Mouse (Mus musculus) cerebellum, adult 11-12 months (tissue): Measurements from ENCODE around the gene Dbndd2.

Experiments used
- DNase-seq: peaks from one replicate; pipeline ENCODE4 v3.0.0; 2022

Dbndd2 gene

DNA sequence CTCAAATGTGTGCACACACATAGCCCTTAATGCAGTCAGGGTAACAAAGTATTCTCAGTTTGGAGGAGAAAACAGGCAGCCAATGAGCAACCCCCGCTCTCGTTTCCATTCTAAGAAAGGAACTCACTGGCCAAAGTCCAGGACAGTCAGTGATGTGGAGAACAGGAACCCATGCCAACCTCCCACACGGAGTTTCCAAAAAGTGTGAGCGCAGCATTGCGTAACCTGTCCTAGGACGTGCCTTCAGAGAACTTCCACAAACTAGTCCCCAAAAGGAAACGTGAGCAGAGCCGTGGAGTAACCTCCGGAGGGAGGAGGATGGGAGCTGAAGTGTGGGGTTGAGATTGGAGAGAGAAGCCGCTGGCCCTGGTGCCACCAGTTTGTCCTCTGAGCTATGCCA lies 31.1 kb upstream of the Dbndd2 start:
- no peak for DNase-seq

GRCm38 (mm10) chr2:164455421-164456190 lies 30.3 kb upstream of the Dbndd2 start:
- DNase-seq, result no peak

GRCm38 (mm10) chr2:164456413-164456812 lies 29.5 kb upstream of the Dbndd2 start:
- DNase-seq, result no peak

GRCm38 (mm10) chr2:164456864-164457300 lies 29.0 kb upstream of the Dbndd2 start, which contains the start of gene Sys1:
Sys1 (plus strand) TSS chr2:164456964.
- DNase-seq, result no peak

DNA sequence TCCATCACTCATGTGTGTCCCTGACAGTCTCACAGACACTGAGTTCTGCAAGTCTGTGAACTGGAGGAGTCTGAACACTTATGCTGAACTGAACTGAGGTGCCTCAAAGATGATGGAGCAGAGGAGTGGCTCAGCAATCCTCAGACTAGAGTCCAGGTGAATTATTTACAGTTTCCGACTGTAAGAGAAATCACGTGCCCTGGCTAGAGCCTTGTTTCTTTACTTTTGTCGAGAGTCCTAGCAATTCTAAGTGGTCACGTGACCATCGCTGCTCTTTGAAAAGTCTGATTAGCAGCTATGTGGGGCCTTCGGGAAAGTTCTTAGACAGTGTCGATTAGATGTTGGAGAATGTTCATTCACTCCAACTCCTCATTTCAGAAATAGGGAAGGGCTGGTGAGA lies 28.0 kb upstream of the Dbndd2 start:
- no peak for DNase-seq

GRCm38 (mm10) chr2:164458535-164458934 lies 27.4 kb upstream of the Dbndd2 start:
- no peak for DNase-seq

DNA sequence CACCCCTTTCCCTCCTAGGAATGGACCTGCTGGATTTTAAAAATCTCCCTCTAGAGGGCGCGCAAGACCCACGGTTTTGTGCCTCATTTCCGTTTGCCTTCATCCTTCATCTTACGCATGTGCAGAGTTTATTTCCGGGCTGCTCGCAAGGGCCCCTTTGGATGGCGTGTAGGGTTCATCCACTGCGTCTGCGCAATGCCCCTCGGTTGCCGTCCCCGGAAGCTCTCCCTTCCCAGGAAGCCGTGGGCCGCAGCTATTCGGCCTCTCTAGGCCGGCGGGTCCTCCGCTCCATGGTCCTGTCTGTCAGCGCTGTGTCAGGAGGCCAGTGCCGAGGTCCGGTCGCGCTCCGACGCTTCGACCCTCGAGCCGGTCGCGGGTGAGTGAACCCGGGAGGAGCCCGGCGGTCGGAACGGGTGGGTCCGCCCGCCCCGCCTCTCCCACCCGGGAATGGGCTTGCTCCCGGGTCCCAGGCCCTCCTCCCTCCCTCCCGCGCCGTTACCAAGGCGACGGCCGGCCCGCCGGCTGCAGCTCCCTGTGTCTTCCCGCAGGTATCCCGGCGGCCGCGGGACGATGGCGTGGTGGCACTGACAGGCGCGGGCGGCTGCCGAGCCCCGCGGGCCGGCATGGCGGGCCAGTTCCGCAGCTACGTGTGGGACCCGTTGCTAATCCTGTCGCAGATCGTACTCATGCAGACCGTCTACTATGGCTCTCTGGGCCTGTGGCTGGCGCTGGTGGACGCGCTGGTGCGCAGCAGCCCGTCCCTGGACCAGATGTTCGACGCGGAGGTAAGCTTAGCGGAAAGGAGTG lies 25.0 kb upstream of the Dbndd2 start, which contains the start of gene Gm20458:
Gene Gm20458 (plus strand): TSS at position 223 of the 807 bp plus-strand sequence.
- peak; percentile 99 for DNase-seq

DNA sequence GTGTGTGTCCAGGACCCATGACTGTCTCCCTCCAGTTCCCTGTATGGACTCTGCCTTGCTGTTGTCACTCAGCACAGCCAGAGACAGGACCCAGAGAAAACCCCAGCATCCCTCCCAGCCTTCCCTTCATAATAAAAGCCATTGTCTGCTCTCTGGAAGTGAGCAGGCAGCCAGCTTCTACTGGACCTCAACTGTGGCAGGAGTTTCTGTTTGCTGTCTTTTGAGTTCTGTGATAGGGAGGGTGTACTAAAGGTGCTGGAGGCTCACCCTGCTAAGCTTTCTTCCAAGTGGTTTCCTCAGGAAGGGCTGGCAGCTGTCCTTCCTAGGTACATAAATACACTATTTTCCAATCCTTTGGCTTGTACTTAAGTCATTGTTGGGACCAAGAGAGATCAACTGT lies 20.7 kb upstream of the Dbndd2 start:
- DNase-seq, result no peak

DNA sequence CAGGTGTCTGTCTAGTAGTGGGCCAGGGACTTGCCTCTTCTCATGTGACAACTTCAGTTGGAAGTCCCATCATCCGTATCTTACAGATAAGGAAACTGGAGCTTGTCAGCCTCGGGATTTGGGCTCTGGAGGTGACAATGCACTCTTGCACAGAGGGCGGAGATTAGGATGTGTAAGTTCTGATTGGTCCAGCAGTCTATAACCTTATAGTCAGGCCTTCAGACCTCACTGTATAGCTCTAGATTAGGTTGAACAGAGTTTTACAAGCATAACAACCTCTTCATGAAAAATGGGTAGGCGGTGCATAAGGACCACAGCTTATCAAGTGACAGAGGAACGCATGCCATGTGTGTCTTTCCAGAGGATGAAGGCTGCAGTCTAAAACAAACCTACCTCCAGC lies 19.1 kb upstream of the Dbndd2 start:
- DNase-seq, result no peak

DNA sequence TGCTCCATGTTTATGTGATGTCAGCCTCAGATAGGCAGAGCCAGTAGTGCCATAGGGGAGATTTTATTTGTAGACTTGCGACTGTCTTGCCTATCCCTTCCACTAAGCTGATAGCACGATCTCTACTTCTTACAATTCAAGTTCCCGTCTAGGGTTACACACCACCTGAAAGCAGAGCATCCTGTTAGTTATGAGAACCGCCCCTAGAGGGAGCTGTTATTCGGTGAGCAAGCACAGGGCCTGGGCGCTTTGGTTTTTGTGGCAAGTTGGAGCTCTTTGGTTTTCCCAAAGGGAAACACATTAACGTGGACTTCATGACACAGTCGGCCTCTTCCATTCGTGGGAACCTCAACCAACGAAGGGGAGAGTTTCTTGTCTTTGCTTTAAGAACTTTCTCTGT lies 15.7 kb upstream of the Dbndd2 start:
- no peak for DNase-seq

DNA sequence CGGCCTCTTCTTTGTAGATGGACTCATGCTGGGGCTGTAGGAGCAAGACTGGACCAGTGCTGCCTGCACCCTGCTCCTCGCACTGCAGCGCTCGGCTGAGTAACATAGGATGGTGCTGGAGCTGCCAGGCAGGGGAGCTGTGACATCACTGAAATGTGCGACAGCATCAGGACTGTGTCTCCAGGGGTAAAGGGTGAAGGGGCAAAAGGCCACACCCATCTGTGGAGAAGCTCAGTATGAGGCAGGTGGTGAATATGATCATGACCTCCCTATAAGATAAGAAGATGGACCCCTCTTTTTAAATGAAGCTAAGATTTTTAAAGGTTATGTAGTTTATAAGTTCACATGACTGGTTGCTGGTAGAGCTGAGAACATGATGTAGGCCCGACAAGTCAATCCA lies 12.3 kb upstream of the Dbndd2 start, which contains the start of gene Trp53tg5:
Gene Trp53tg5 (minus strand): TSS at position 101 of the 400 bp plus-strand sequence.
- DNase-seq, result no peak

GRCm38 (mm10) chr2:164486258-164487114 lies 580 bp downstream of the Dbndd2 start:
- DNase-seq, result peak; percentile 68

GRCm38 (mm10) chr2:164487115-164487527 lies 1.2 kb downstream of the Dbndd2 start:
- DNase-seq, result no peak

DNA sequence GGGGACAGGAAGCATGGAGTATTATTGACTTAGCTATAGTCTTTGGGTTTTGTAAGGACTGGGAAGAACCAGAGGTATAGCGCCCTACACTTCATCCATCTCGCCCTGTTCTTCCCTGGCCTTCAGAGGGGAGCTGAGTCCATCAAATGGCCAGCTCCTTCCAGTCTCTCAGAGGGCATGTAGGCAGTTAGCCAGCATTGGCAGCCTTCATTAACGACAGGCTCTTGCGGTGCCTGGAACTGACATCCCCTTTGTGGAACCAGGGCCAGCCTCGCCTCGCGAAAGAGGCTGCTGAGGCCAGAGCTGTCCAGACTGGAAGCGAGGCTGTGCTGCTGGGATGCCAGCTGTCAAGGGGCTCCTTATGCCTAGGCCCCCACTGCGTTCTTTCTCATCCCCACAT lies 1.9 kb downstream of the Dbndd2 start:
- DNase-seq, result peak; percentile 84

- DNase-seq, result peak; percentile 35
Measured at GRCm38 (mm10) chr2:164494126-164494525, 8.2 kb downstream of the Dbndd2 start.

GRCm38 (mm10) chr2:164496331-164496730 lies 10.4 kb downstream of the Dbndd2 start:
- DNase-seq, result no peak

GRCm38 (mm10) chr2:164496847-164497690 lies 11.2 kb downstream of the Dbndd2 start, which contains the start of gene Pigt:
Pigt (plus strand) TSS chr2:164497520.
- peak; percentile 88 for DNase-seq

- DNase-seq, result peak; percentile 46
Measured at GRCm38 (mm10) chr2:164497691-164498268, 11.9 kb downstream of the Dbndd2 start.

DNA sequence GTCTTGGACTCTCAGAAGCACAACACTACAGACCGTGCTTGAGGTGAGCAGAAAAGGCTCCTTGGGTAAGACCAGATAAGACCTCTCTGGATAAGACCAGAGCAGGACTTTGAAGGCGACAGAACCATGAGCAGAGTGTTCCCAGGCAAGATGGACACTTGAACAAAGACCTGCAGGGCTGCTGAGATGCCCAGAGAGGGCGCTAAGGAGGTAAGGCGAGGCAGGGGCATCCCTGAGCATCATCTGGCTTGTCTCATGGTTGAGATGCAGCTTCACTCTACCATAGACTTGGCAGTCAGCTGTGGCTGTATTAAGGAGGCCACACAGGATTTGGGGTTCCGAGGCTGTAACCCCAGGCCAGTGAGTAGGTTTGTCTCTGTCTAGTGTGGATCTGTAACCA lies 13.4 kb downstream of the Dbndd2 start:
- no peak for DNase-seq

DNA sequence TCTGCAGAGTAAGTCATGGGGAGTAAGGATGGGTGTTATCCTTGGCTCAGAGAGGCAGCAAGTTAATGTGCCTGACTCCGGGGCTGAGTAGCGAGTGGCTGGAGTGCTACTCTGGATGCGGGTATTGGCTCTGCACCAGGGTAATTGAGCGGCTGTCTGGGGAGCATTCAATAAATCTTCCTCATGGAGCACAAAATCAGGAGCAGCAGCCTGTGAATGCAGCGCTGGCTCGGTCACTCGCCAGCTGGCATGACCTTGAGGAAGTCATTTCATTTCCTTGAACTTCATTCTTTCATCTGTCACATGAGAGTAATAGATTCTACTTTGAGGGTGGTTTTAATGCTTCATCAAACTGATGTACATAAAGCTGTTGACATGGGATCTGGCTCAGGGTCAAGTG lies 14.6 kb downstream of the Dbndd2 start:
- DNase-seq, result peak; percentile 15

- no peak for DNase-seq
Measured at GRCm38 (mm10) chr2:164504919-164505318, 19.0 kb downstream of the Dbndd2 start.
